Mouse (Mus musculus) retina, postnatal 1 day (tissue): ENCODE results near the gene Csf3r.

Experiments
- DNase-seq: peaks from one replicate; pipeline ENCODE4 v3.0.0-alpha.2; 2012

Csf3r gene

GRCm38 (mm10) chr4:126024303-126024900 is at the start of gene Csf3r:
Csf3r (plus strand) TSS chr4:126024550.
- DNase-seq, result no peak

- DNase-seq, result peak; percentile 49
These were observed 46.6 kb upstream of the Csf3r start for GRCm38 (mm10) chr4:125977768-125978167.

DNA sequence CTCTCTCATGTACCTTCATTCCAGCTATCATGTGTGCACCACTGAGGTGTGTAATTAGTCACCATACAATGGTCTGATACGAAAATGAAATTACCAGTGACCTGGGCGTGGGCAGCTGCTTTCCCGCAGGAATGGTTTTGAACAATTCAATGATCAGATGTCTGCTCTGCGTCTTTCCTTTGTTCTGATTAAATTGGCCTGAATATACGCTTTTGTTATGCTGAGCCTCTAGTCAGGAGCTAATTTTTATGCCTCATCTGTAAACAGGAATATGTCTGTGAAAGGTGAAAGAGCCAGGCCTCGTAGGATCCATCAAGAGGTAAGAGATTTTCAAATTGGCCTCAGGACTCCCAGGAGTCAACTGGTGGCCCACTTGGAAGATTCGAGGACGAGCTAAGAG is 41.1 kb upstream of the Csf3r start:
- peak; percentile 71 for DNase-seq

- DNase-seq, result peak; percentile 72
These were observed 38.6 kb upstream of the Csf3r start for GRCm38 (mm10) chr4:125985703-125986102.

- DNase-seq, result no peak
These were observed 37.3 kb upstream of the Csf3r start for GRCm38 (mm10) chr4:125987071-125987470.

DNA sequence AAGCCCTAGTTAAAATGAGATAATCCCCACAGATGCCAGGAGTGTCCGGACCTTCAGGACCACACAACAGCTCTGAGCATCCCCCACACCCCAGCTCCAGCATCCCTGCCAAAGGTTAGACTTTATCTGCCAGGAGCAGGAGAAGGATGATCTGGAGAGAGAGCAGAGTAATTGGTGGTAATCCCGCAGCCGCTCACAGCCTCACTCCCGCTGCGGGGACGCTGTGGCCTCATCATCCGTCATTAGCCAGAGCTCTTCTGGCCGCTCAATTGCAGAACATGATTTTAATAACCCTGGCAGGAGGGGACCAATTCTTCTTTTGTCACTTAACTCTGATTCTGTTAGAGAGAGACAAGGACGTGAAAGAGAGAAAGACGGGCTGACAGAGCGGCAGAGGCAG is 35.3 kb upstream of the Csf3r start:
- DNase-seq, result peak; percentile 74

DNA sequence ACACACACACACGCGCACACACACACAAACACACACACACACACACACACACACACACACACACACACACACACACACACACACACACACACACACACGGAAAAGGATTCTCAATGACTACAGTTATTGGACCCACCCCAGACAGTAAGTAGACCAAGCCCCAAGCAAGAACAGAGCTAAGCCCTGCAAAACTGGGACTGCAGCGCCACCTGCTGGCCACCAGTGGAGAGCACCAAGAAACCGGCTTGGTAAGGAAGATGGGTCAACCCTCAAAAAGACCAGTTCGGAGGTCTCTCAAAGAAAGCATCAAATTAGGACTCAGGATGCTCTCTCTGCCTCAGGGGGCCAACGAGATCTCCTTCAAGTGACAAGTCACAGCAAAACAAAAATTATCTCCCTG is 34.2 kb upstream of the Csf3r start:
- DNase-seq, result peak; percentile 88

- no peak for DNase-seq
These were observed 32.1 kb upstream of the Csf3r start for GRCm38 (mm10) chr4:125992206-125992605.

- no peak for DNase-seq
These were observed 31.4 kb upstream of the Csf3r start for GRCm38 (mm10) chr4:125992906-125993305.

- DNase-seq, result no peak
These were observed 27.8 kb upstream of the Csf3r start for GRCm38 (mm10) chr4:125996576-125996975.

GRCm38 (mm10) chr4:125997826-125998225 is 26.5 kb upstream of the Csf3r start:
- no peak for DNase-seq

- no peak for DNase-seq
These were observed 22.8 kb upstream of the Csf3r start for GRCm38 (mm10) chr4:126001311-126002199.

DNA sequence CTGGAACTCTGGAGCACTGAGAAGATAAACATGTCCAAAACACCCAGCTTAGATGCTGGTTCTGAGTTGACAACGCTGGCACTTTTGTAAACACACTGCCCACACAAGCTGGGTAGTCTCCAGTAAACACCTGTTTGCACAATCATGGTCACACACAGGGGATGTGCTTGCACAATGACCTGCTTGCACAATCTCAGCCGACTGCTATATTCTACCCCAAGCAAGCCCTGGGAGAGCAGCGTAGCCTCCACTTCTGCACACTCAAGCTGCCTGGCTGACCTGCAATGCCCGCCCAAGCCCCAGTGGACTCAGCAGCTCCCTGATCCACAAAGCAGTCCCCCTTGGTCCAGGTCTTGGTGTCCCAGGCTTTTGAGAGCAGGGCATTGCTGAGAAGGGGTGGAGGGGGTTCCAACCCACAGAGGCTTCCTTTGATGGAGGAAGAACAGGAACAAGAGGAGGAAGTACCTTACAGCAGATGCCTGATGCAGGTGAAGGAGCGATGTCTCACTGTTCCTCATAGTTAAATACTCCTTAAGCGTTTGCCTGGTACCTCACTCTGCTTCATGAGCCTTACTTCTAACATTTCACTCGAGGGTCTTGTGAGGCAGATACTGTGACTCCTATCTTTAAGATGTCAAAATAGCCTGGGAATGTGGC is 6.5 kb upstream of the Csf3r start:
- no peak for DNase-seq

GRCm38 (mm10) chr4:126018966-126019538 is 5.3 kb upstream of the Csf3r start:
- DNase-seq, result no peak

DNA sequence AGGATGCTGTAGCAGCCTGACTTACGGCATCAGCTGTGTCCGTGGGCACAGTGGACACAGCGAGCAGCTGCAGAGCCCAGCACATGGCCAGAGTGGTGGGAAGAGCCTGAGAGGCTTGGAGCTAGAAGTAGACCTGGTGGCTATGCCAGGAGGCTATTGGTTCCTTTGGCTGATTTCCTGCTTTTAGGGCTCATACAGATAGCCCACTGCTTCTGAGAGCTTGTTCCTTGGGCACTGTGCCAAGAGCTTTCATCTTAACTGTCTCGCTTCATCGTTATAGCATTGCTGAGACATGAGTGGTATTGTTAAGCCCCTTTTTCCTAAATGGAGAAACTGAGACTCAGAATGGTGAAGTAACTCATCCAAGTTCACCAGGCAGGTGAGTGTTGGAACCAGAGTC is 1.5 kb downstream of the Csf3r start:
- no peak for DNase-seq

- no peak for DNase-seq
These were observed 3.6 kb downstream of the Csf3r start for GRCm38 (mm10) chr4:126027980-126028379.

- DNase-seq, result no peak
These were observed 4.7 kb downstream of the Csf3r start for GRCm38 (mm10) chr4:126029042-126029441.

- DNase-seq, result no peak
These were observed 6.4 kb downstream of the Csf3r start for GRCm38 (mm10) chr4:126030705-126031104.

- no peak for DNase-seq
These were observed 11.1 kb downstream of the Csf3r start for GRCm38 (mm10) chr4:126035413-126035812.

DNA sequence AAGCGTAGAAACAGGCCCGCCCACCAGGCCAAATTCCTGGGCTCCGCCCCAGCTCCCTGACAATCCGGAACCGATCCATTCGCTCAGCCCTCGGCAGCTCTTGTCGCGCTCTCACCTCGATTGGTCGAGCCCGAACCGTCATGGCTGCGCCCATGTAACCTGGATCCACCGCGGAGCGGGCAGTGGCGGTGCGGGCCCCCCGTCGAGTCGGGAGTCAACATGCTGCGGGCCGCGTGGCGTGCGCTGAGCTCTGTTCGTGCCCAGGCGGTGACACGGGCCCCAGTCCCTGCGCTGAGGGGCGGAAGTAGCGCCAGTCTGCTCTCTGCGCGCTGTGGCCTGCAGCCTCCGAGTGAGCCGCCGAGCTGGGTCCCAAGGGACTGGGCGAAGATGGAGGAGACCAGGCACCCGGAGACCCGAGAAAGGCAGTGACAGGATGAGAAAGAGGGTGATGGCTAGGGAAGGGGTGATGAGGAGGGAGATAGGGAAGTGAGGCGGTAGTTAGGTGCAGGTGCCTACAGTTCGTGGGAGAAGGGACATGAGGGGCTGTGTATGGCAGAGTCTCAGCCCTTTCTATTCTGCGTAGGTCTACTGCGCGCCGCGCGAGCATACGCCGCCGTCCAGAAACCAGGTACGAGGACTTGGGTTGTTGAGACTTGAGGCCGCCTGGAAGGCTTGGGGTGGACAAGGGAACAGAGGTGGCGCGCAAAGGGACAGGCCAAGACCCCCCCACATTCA is 22.7 kb downstream of the Csf3r start, which contains the start of gene Mrps15:
TSS of gene Mrps15 (plus strand) at position 75 of the 735 bp plus-strand sequence.
- peak; percentile 92 for DNase-seq

- DNase-seq, result no peak
These were observed 27.3 kb downstream of the Csf3r start for GRCm38 (mm10) chr4:126051617-126052016.
